Mouse (Mus musculus) CD4-positive naive resting alpha-beta T cell, adult 57 days (primary cell): ENCODE results near the gene Gal3st1. TPM values are rescaled to one million over a fixed set of nuclear protein-coding genes. Genes with fewer than 3 reads are reported as not detected.

Experiments
- total RNA-seq: library from RNA; stranded (reverse); gene quantifications from one replicate; pipeline ENCODE4 v1.2.4, GENCODE M21; 2023

The Gal3st1 gene
- not detected for total RNA-seq

GRCm38 (mm10) chr11:3983291-3983862 is at the start of gene Gal3st1:
TSS of gene Gal3st1 (plus strand) at chr11:3983636.

GRCm38 (mm10) chr11:3963610-3964415 is 19.6 kb upstream of the Gal3st1 start, which contains the start of gene Pes1:
TSS of gene Pes1 (plus strand) at chr11:3963975.

GRCm38 (mm10) chr11:3976678-3977077 is 6.8 kb upstream of the Gal3st1 start, which contains the start of gene 4930556J24Rik:
TSS of gene 4930556J24Rik (minus strand) at chr11:3976778.

GRCm38 (mm10) chr11:4031126-4031941 is 47.9 kb downstream of the Gal3st1 start, which contains the start of gene Sec14l4:
TSS of gene Sec14l4 (plus strand) at chr11:4031462.

Other genes starting within 250 kb of the Gal3st1 start
- not detected for gene Osbp2, start 119.7 kb upstream of the Gal3st1 start, total RNA-seq
- 0.35 TPM for gene 4921536K21Rik, start 88.5 kb upstream of the Gal3st1 start, total RNA-seq
- gene Dusp18, start 88.4 kb upstream of the Gal3st1 start, total RNA-seq, result 4.0 TPM
- 3.3 TPM for gene Slc35e4, start 69.0 kb upstream of the Gal3st1 start, total RNA-seq
- gene Tcn2, start 51.5 kb upstream of the Gal3st1 start, total RNA-seq, result 12.4 TPM
- 64.9 TPM for gene Pes1, start 19.7 kb upstream of the Gal3st1 start, total RNA-seq
- gene 4930556J24Rik, start 6.9 kb upstream of the Gal3st1 start, total RNA-seq, result not detected
- gene Sec14l4, start 47.8 kb downstream of the Gal3st1 start, total RNA-seq, result not detected
- gene Sec14l3, start 81.2 kb downstream of the Gal3st1 start, total RNA-seq, result not detected
- gene Mtfp1, start 111.8 kb downstream of the Gal3st1 start, total RNA-seq, result not detected
- gene Sec14l2, start 139.8 kb downstream of the Gal3st1 start, total RNA-seq, result 1.0 TPM
- gene Rnf215, start 151.6 kb downstream of the Gal3st1 start, total RNA-seq, result 29.4 TPM
- gene Ccdc157, start 176.7 kb downstream of the Gal3st1 start, total RNA-seq, result 8.5 TPM
- 50.1 TPM for gene Sf3a1, start 176.7 kb downstream of the Gal3st1 start, total RNA-seq
- 66.6 TPM for gene Tbc1d10a, start 203.2 kb downstream of the Gal3st1 start, total RNA-seq
- gene Castor1, start 234.6 kb downstream of the Gal3st1 start, total RNA-seq, result 14.1 TPM